In the genomic region with DNA sequence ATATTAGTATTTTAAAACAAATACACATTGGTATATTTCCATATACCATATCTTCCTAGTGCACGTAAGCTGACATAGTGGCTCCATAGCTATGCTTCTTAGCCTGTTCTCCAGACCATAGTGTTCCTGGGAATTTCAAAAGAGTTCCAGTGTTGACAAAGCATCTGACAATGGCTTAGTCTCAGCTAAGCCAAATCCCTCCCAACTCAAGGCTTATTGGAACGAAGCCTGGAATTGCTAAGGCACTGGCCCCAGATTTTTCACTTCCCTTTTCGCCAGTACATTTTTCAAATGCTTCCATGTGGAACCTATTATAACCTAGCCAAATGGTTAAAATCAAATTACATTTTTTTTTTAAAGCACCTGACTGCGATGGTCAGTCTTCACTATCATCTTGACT, we compare ENCODE assay signal across 9 mouse cellular contexts. TPM values are rescaled to one million over a fixed set of nuclear protein-coding genes. Genes with fewer than 3 reads are reported as not detected.
DNase-seq lines count a peak whose midpoint lies in the region; ATAC-seq lines count a peak whose summit lies in the region.
"Had no signal": no experiment of that assay in that cellular context is flagged by ENCODE, and none has a peak within 500 bp of the region (broad histone marks: within the 10 kb centered on the region; RNA-seq: fewer than 3 reads in every experiment).

No protein-coding gene starts in this region.

- DNase-seq in kidney, adult 11 months = peak; percentile 39
- DNase-seq in kidney, postnatal 4 days = no peak
- DNase-seq in NIH3T3 (ENCODE audit: low read depth) (peak; percentile 20), MN1 (ENCODE audit: low spot score) (no peak)
- DNase-seq in forelimb bud, embryonic 11.5 days (ENCODE audit: low read depth, low spot score) = peak; percentile 28
- peak; percentile 56 to 72 for DNase-seq in kidney, postnatal 36 days
- DNase-seq in thymus, postnatal 25 days = no peak

- ATAC-seq in monocyte, adult 5-6 weeks (replicated peaks; ENCODE audit: insufficient number of reproducible peaks, low FRiP score, low TSS enrichment, poor library complexity, severe bottlenecking) = no peak

RNA-seq across cellular contexts. Expression of gene Aass, which starts 3.6 kb away (rescaled TPM):
- not detected in 3 replicates for total RNA-seq in monocyte, adult 5-6 weeks (2017)
- total RNA-seq: neutrophil, adult 5-6 weeks had no signal

Comparison
In these comparisons a context has a peak if more than half of its experiments do, and no peak if none do; other contexts are left out.
1. DNase-seq: peak in kidney, adult 11 months (single experiment), NIH3T3 (single experiment), forelimb bud, embryonic 11.5 days (single experiment) and kidney, postnatal 36 days (2 of 2); none in kidney, postnatal 4 days (0 of 2), thymus, postnatal 25 days (single experiment) and MN1 (single experiment).